Mouse (Mus musculus) T-helper 1 cell (primary cell): Measurements from ENCODE around the gene Stk10.

Experiments
- in situ Hi-C: fragments of 300-600 bp; cut with MboI, MseI; formaldehyde crosslinking; loops from one replicate; pipeline ENCODE4 v1.15.1; 2025; ENCODE audit warnings: high pct_unique_total_duplicates

The Stk10 gene

DNA sequence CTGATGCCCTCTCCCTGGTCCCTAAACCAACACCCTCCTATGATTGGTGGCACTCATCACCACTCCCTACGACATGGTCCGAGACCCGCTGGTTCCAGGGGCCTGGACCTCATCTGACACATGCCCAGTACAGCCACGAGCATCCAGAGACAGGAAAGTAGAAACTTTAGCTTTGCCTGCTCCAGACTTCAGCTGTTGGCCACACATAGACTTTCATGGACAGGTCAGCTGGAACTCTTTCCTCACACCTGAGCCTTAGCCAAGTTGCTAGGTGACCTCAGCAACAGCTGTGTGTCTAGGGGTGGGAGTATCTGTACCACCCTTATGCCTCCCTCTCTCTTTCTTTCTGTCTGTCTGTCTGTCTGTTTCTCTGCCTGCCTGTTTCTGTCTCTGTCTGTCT, 15.1 kb downstream of the Stk10 start:
- in situ Hi-C loops = loop anchor here (25.0 kb wide), 1 partner anchor 1489 kb away; the partner anchor contains the start of gene Lcp2

DNA sequence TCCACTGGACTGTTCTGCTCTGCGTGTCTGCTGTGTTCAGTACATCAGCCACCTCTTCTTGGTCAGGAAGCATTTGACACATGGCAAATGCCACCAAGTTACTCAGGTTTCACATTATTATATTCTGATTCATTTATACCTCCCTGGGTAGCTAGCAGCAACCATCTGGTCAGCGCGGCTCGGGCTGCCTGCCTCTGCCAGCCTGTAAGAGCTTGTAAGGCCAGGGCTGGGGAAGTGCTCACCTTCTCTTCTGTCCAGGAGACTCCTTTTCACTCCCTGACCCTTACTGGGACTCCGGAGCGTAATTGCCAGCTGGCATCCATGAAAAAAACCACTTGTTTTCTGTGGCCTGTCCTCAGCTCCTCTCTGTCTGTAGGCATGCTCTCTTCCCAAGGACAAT, 16.1 kb downstream of the Stk10 start:
- in situ Hi-C loops = loop anchor here (25.0 kb wide), 1 partner anchor 1488 kb away; the partner anchor contains the start of gene Lcp2

DNA sequence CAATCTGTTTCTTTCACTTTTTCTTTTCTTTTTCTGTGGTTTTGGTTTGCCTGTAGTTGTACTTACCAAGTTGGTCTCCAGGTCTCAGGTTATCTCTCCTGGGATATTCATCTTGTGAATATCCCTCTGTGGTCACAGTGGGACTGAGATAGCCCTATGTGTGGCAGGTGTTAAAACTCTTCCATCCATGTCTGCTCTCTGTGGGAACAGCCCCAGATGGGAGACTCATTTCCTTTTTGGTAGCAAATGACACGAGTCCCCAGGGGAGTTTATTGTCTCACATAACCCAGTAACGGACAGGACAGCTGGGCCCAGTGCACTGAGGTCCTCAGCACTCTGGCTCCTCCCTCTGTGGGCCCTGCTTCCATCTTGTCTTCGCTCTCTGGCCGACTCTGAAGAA, 17.0 kb downstream of the Stk10 start:
- in situ Hi-C loops = no loop called here

DNA sequence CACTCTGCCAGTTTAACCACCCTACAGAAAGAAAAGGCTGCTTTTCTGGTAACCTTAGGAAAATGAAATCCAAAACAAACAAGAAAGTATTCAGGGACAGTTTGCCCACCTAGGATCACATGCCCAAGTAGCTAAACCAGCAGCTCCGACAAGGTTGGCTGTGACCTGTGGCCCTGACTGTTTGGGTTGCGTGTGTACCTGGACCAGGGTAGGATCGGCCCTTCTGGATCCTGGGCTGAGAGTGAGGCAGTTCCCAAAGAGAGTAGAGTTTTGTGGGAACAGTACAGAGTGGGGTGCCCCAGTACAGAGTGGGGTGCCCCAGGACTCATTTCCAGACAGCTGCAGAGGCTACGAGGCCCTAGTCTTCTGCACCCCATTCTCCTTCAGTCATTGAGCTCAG, 18.0 kb downstream of the Stk10 start:
- in situ Hi-C loops = no loop called here

DNA sequence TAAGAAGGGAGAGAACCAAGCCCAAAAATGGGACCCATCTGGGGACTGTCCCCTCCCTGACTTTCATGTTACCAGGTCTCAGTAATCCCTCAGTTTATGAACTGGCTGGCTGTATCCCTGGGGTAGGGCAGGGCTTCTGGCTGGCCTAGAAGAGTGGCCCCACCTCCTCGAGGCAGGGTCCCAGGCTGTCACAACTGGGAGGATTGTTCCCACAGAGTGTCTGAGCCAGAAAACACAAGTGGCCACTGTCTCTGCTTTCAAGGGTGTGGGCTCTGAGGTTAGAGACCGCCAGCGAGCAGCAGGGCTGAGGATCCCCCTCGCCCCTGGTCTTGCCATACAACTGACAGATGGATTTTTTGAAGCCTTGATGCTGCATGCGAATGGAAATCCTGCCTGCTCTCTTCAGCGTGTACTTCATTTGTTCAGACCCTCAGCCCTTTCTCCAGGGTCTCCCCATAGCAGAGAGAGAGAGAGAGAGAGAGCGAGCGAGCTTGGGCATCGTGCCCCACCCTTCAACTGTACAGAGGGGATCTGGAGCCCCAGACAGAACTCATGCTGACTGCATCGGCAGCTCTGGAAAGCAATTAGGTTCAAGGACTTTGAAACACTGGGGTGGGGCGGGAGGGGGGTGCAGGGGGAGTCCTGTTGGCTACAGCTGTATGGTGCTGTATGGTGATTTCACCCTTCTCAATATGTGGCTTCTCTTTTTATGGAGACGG, 18.6 kb downstream of the Stk10 start:
- in situ Hi-C loops = no loop called here

DNA sequence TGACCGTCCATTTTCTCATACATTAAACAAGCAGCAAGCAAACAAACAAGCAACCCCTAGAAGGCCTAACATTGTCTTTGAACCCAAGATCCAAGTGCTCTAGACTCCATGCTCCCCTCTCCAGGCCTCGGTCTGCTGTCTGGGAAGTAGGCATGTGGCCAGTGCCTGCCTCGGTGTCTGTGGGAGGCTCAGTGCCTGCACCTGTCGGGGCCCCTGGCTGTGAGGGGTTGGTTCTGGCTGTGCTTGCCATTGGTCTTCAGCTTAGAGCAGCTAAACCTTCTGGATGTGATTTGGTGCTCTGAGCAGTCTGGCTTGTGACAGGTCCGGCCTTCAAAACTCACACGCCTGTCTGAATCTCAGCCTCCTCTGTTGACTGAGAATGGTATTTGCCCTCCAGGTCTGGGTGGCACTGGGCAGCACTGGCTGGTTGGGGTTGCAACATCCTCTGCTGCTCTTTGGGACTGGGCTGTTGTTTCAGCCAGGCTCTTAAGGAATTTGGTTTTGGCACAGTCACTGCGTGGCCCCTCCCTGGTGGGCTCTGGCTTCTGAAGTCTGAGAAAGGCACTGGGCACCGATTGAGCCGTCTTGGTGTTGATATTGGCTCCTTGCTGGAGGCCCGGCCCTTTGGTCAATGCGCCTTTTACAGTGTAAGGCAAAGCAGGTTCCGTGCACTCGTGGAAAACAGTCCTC, 19.4 kb downstream of the Stk10 start:
- in situ Hi-C loops = no loop called here

DNA sequence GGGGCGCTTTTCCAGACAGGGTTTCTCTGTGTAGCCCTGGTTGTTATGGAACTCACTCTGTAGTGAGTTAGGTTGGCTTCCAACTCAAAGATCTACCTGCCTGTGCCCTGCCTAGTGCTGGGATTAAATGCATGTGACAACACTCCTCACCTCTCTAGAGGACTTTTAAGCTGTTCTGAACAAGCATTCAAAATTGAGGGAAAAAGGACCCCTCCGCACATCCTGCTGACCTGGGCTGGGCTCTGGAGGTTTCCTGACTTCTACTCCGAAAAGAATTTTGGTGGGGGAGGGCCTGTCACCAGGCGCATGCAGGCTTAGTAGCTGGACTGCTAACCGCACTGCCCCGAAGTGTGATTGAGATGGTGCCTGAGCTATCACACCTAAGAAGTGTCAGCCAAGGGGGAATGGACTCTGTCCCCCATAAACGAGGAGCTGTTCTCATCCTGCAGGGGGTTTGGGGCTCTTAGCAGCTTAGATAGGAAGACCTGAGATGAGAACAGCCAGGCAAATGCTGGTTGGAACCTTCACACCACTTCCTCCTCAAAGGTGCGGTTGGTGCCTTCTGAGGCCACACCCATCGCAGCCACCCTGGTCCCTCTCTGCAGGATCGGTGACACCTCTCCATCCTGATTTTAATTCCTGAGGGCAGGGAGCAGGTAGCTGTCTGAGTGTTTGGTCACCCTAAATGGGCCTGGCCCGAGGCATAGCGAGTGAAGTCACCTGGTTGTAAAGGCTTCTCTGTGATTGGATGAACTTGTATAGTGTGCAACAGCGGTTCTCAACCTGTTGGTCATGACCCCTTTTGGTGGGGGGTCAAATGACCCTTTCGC, 20.4 kb downstream of the Stk10 start:
- in situ Hi-C loops = no loop called here

DNA sequence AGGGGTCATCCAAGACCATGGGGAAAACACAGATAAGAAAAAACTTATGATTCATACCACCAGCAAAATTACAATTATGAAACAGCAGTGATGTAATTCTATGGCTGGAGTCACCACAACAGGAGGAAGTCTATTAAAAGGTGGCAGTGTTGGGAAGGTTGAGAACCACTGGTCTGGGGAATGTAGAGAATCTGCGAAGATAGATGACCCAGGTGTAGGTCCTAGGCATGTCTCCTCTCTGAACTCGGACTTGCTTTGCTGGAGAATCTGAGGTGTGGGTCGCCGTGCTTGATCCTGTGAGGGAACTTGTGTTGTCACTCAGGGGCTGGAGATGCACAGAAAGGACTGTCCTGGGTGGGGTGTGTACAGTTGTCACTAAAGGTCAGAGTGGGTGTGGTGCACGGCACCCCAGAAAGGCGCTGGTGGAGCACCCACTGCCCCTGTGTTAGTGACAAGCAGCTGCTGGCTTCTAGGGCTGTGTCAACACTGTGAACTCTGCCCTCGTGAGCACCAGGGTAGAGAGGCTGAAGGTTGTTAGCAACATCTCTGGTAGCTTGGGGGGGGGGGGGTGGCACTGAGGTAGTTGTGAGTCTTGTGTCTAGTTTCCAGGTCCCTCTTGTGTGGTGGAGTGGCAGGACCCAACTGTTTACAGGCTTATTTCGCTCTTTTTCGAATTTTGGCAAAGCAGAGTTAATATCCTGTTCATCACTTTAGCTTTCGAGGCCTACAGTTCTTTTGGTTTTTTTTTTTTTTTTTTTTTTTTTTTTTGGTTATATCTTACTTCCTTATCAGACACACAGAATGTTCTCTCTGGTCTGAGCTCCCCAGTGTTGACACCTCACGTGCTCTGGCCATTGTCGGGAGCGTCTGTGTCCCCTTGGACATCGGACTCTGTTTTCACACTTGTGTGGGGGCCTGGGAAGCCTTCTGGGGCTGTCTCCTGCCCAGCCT, 21.3 kb downstream of the Stk10 start:
- in situ Hi-C loops = no loop called here

DNA sequence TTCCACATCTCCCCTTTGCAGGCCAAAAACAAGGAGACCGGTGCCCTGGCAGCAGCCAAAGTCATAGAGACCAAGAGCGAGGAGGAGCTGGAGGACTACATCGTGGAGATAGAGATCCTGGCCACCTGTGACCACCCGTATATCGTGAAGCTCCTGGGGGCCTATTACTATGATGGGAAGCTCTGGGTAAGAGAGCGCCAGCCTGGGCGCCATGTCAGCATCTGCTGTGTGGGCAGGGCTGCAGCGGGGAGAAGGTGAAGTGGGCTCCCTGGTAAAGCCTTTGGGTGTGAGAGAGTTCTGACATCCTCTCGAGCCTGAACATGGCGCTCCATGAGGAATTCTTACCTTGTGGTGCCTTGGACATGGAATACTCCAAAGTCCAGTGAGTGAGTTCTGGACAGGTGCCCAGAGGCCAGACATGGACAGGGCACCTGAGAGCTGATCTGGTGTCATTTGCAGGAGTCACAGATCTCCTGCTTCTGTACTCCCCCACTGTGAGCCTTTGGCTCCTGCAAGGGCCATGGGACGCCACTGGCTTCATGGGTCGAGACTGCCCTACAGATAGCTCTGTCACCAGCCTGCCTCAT, 22.1 kb downstream of the Stk10 start:
- in situ Hi-C loops = no loop called here

DNA sequence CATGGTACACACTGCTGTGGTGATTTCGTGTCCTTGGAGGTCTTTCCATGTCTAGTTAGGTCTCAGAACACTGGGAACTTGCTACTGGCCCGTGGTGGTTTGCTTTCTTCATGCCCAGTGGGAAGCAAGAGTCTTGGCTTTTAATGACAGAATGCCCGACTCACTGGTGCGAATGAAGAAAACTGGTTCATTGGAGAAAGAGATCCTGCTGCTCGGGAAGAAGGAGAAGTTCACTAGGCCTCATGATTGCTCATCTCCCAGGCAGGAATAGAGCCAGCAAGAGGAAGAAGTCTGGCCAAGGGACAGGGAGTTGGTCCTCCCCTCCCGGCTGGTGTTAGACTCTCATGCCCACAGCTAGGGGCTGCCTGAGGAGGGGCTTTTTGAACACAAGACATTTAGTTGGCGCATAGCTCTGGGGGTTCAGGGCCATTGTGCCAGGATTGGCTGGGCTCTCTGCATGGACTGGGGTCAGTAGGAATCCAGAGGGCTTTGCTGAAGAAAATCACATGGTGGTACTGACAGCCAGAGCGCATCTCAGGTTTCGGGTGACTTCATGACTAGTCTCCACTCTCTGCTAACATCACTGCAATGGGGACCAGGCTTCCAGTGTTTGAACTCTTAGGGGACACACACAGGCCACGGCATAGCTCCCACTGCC, 23.4 kb downstream of the Stk10 start:
- in situ Hi-C loops = no loop called here

DNA sequence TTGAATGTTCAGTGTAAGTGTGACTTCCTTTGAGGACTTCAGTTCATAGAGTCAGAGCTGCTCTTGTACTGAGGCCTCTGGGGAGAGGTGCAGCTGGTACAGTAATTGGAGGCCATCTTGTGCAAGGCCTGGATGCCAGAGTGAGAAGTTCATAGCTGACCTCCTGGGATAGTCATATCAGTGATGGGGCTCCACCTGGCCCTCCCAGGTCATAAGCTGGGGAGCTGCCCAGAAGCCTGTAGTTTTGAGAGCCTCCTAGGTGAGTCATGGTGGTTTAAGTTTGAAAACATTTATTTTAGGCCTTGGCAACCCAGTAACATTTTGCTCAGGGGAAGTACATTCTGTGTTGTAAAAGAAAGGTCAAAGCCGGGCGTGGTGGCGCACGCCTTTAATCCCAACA, 24.9 kb downstream of the Stk10 start:
- in situ Hi-C loops = no loop called here

DNA sequence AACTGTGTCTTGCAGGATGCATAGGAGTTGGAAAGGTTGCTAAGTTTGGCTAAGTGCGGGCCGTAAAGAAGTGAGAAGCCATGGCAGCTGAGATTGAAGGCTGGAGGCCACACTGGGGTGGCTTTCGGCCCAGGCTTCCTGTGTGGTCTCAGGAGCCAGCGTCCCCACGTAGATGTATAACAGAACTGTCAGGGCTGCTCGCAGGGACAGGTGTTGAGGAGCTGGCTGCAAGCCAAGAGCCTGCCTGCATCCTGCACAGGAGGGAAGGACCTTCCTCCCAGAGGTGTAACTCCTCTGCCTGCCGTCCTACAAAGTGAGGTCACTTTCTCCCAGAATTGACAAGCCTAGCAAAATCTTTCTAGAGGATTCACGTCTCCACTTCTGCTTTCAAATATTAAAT, 25.6 kb downstream of the Stk10 start:
- in situ Hi-C loops = no loop called here

DNA sequence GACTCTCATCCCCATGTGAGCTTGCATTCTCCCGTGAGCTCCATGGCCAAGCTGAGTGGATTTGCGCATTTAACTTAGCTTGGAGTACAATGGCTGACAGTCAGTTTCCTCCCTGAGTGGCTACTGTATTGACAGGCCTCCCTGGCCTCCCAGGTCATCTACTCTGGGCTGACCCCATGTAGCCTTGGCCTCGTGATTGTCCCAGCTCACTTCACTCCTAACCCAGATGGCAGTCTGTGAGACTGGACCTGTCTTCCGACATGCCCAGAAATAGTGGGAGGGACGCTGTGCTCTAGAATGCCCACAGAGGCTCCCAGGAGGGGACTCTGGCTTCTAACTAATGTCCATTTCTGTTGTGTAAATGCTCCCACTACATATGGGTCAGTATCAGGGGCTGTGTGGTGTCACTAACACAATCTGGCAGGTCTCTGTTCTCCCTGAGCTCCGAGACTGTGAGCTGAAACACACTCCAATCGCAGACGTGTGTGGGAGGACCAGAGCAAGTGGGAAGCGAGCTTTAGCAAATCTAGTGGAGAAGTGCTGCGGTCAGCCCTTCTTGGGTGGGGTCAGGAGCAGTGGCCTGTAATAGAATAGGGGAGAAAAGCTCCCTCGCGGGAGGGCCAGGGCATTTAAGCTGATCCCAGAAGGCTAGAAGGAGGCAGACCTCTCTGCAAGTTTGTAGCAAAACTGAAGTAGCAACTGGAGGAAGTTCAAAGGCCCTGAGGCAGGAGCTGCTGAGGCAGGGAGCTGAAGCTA, 27.1 kb downstream of the Stk10 start:
- in situ Hi-C loops = no loop called here

DNA sequence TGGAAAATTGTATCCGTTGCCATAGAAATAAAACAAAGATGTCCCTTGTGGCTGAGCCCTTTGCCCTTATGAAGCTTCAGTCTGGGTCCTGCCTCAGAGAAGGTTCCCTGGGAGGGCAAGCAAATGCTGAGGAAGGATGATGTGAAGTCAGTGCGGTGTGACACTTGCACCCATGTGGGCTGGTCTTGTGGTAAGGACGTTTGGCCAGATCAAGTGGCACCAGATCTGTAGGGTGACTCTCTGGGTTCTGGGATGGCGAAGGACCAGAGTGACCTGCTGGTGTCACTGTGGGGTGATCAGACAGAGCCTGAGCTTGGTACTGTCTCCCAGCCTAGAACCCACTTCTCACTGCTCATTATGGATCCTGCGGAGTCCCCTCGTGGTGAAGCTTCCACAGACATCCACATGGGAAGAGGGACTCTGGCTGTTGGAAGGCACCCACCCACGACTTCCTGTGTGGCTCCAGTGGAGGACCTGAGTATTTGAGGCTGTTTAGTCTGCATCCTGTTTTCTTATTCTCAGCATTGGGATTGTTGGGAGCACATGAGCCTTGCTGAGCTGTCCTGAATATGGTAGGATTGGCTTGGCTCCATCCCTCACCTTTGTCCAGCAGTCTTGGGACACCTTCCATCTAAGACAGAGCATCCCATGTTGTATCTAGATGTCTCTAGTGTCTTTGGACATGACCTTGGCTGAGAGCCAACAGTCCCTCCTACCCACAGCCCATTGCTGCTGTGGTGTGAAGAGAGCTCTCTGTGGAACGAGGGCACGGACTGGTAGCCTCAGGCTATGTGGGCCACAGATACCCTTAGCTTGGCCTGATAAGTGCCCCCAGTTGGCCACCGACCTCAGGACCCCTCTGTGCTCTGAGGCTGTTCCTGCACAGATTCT, 28.6 kb downstream of the Stk10 start:
- in situ Hi-C loops = no loop called here

DNA sequence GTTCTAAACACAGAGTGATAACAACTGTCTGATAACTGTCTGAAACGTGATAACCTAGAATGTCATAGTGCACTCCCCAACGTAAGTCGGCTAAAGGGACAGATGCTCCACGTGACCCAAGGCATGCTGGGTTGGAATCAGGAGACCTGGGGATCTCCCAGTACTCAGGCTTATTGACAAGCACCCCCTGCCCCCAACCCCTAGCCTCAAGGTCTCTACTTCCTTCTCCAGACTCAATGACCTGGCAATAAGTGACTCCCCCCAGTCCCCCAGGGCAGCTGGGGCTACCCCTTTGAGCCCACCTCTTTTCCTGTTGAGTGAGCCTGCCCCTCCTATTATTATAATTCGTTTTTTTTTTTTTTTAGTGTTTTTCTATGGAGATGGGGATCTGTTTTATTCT, 29.6 kb downstream of the Stk10 start:
- in situ Hi-C loops = no loop called here

DNA sequence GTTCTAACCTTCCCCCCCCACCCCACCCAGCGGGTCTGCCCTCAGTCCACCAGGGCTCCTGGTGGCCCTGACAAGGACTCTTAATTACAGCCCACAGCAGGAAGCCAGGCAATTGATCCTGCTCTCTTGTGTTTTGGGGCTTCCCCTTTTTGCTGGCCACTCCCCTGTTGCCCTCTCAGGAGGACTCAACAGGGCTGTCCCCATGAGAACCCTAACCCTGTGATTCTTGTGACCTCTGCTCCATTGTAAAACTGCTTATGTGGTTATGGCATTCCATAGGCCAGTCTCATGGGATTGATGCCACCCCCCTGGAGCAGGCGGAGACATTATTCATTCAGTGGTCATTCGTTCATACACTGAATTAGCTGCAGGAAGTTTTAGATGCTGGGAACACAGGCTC, 30.6 kb downstream of the Stk10 start:
- in situ Hi-C loops = no loop called here

DNA sequence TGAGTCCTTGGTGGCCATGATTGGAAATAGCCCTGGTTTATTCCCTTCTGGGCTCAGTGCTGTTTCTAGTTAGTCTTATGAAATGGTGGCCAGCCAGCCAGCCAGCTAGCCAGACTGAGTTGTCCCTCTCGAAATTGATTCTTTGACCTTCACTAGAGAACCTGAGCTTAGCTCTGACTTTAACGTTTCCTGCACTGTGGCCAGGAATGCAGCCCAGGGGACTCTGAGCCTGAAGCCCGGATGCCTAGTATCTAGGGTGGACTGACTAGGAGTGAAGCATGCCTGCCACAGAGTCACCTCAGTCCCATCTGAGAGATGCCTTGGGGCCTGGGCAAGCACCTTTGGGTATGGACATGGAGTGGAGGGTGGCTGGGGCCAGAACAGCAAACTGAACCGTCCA, 31.5 kb downstream of the Stk10 start:
- in situ Hi-C loops = no loop called here

DNA sequence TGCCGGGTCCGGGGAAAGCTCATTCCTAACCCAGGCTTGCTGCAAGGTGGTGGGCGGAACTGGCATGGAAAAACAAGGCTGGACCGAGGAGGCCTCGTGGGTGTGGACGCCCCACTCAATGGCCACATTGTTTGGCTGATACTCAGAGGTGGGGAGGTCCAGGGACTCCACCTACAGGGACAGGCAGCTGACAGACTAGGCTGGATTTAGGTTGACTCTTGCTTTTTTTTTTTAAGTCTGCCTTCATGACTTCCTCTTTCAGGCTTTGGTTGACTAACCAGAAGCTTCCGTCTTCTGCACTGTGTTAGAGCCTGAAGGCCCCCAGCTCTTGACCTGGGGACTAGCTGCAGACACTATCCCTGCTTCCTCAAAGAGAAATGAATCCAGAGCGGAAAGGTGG, 32.0 kb downstream of the Stk10 start:
- in situ Hi-C loops = no loop called here

DNA sequence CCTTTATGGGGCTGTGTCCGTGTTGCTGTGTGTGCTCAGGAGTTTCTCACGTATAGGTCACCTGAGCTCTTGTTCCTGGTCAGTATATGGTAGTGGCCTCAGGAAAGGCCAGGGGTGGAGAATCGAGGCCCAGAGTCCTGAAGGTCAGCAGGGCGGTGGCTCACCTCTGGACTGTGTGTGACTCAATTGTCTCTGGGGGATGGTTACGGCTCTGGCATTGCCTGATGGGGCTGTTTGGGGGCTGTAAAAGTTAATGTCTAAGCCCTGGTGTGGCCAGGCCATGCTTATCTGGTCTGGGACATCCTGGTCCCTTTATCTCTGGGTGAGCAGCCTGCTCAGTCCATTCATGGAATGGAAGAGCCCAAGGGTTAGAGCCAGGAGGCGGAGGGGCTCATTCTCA, 33.1 kb downstream of the Stk10 start:
- in situ Hi-C loops = no loop called here
